Mouse (Mus musculus) small intestine, adult 2 months (tissue): ENCODE data around the gene Plekho2.

Experiments used
- CTCF ChIP-seq: fragments of 200-500 bp; IDR thresholded peaks from 2 replicates; pipeline ENCODE4 v1.5.1; 2012; ENCODE audit warnings: low read depth, mild to moderate bottlenecking, control low read depth, inconsistent platforms, low read length, moderate library complexity, mixed read lengths; ENCODE audit not compliant: insufficient replicate concordance, insufficient read length; ENCODE audit errors: extremely low read depth
- POLR2A ChIP-seq: fragments of 200-500 bp; IDR thresholded peaks from 2 replicates; pipeline ENCODE4 v1.6.1; 2012; ENCODE audit warnings: low read depth, mild to moderate bottlenecking, control low read depth, inconsistent platforms, low read length, moderate library complexity

DNA sequence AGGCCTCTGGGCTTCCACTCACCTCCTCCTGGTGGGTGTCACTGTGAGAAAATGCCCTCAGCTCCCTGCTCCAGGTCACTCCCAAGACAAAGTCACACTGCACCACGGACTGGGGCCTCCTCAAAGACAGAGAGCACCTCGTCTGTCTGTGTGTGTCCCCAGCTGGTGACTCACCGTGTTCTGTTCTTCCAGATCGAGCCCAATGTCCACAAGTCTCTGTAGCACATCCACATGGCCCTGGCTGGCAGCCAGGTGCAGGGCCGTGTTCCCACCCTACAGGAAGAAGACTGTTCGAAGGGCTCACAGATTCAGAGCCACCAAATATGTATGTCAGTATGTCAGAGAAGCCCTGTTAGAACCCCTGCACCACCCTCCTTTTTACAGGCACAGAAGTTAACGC is 71.4 kb downstream of the Plekho2 start:
- TF ChIP-seq CTCF (no peak), POLR2A (no peak)
